Mouse (Mus musculus): ENCODE data around the gene Lrrc1. TPM values are rescaled to one million over a fixed set of nuclear protein-coding genes. Genes with fewer than 3 reads are reported as not detected.

Lrrc1 gene
- polyA plus RNA-seq, 1 experiment from 2014 or later = 15.5 TPM

DNA sequence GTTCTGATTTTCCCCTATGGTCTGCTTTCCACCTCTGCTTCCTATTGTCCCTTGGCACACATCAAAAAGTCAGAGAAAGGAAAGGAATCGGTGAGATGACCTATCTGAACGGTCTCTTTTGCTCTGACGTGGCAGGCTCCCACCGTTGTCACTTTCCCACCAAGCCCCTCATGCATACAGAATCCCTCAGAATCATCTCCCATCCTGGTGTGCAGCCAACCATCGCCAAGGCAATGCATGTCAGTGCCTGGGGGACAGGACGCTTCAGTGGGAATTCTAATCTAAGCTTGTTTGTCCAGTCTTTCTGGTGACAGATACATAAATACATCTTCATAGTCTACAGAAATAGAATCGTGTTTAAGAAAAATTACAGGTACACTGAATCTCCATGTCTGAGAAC is 64.7 kb downstream of the Lrrc1 start:
- H3K36me3 ChIP-seq (ENCODE audit: insufficient read depth, low read length) = no peaks in the 10 kb centered on the region
- H3K4me3 ChIP-seq (ENCODE audit: low read depth, low read length) = no peak overlapping the region
- no peak overlapping the region for H3K4me2 ChIP-seq (replicated peaks; ENCODE audit: low read depth, low read length)
- ATAC-seq (no peak), DNase-seq (ENCODE audit: low spot score) (no peak)
- no peak overlapping the region for H3K27ac ChIP-seq (ENCODE audit: low read length)
- no peaks in the 10 kb centered on the region for H3K27me3 ChIP-seq (replicated peaks; ENCODE audit: insufficient read depth, low read length)
- no peaks in the 10 kb centered on the region for H3K9me3 ChIP-seq (ENCODE audit: low read length)
- H3K9ac ChIP-seq (replicated peaks; ENCODE audit: low read depth) = no peak overlapping the region
- peaks cover 15% of the 10 kb centered on the region; the same call in 1 of the 2 replicates for H3K4me1 ChIP-seq (ENCODE audit: insufficient read depth, low read depth, low read length)
- WGBS = 80% methylated on average over 7 of the region's 7 CpGs
- TF ChIP-seq EP300 (IDR thresholded peaks at IDR 0.05) (no peak), CTCF (IDR thresholded peaks at IDR 0.05) (no peak)

- no peak overlapping the region for H3K9ac ChIP-seq (replicated peaks; ENCODE audit: low read depth)
- no peak overlapping the region for H3K4me3 ChIP-seq (ENCODE audit: low read depth, low read length)
- TF ChIP-seq EP300 (IDR thresholded peaks at IDR 0.05) (no peak), CTCF (IDR thresholded peaks at IDR 0.05) (no peak)
- peaks cover 15% of the 10 kb centered on the region; the same call in 1 of the 2 replicates for H3K4me1 ChIP-seq (ENCODE audit: insufficient read depth, low read depth, low read length)
- H3K9me3 ChIP-seq (ENCODE audit: low read length) = no peaks in the 10 kb centered on the region
- WGBS = 87% methylated on average over 10 of the region's 10 CpGs
- no peak overlapping the region for H3K27ac ChIP-seq (ENCODE audit: low read length)
- no peaks in the 10 kb centered on the region for H3K36me3 ChIP-seq (ENCODE audit: insufficient read depth, low read length)
- DNase-seq (ENCODE audit: low spot score) (no peak), ATAC-seq (no peak)
- H3K4me2 ChIP-seq (replicated peaks; ENCODE audit: low read depth, low read length) = no peak overlapping the region
- H3K27me3 ChIP-seq (replicated peaks; ENCODE audit: insufficient read depth, low read length) = no peaks in the 10 kb centered on the region
These were observed 66.3 kb downstream of the Lrrc1 start for GRCm38 (mm10) chr9:77478166-77478920.

DNA sequence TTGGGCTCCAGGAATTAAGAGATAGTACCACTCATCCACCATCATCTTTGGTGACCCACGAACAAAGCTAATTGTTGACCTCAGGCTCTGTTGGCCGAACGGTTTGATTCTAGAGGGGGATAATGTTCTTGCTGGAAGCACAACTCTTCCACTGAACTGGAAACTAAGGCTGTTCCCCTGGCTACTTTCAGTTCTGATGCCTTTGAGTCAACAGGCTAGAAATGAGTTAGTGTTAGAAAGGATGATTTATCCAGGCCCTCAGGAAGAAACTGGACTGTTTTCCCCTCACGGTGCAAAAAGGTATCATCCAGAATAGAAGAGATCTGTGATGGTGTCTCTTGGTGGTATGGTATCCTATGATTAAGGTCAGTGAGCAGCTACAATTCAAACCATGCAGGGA is 70.1 kb downstream of the Lrrc1 start:
- ATAC-seq (no peak), DNase-seq (ENCODE audit: low spot score) (no peak)
- no peaks in the 10 kb centered on the region for H3K36me3 ChIP-seq (ENCODE audit: insufficient read depth, low read length)
- WGBS = 95% methylated on average over 4 of the region's 4 CpGs
- H3K9me3 ChIP-seq (ENCODE audit: low read length) = no peaks in the 10 kb centered on the region
- H3K27ac ChIP-seq (ENCODE audit: low read length) = no peak overlapping the region
- TF ChIP-seq EP300 (IDR thresholded peaks at IDR 0.05) (no peak), CTCF (IDR thresholded peaks at IDR 0.05) (no peak)
- no peaks in the 10 kb centered on the region for H3K27me3 ChIP-seq (replicated peaks; ENCODE audit: insufficient read depth, low read length)
- no peak overlapping the region for H3K9ac ChIP-seq (replicated peaks; ENCODE audit: low read depth)
- H3K4me3 ChIP-seq (ENCODE audit: low read depth, low read length) = no peak overlapping the region
- H3K4me2 ChIP-seq (replicated peaks; ENCODE audit: low read depth, low read length) = no peak overlapping the region
- H3K4me1 ChIP-seq (ENCODE audit: insufficient read depth, low read depth, low read length) = no peaks in the 10 kb centered on the region

GRCm38 (mm10) chr9:77472557-77472956 is 72.1 kb downstream of the Lrrc1 start:
- Histone ChIP-seq H3K4me2 (replicated peaks; ENCODE audit: low read depth, low read length) (no peak overlapping the region), H3K27me3 (replicated peaks; ENCODE audit: insufficient read depth, low read length) (no peaks in the 10 kb centered on the region), H3K36me3 (ENCODE audit: insufficient read depth, low read length) (no peaks in the 10 kb centered on the region; the same call in 1 of the 2 replicates), H3K27ac (ENCODE audit: low read length) (no peak overlapping the region), H3K4me3 (ENCODE audit: low read depth, low read length) (no peak overlapping the region), H3K9ac (replicated peaks; ENCODE audit: low read depth) (no peak overlapping the region), H3K9me3 (ENCODE audit: low read length) (no peaks in the 10 kb centered on the region), H3K4me1 (ENCODE audit: insufficient read depth, low read depth, low read length) (no peaks in the 10 kb centered on the region)
- TF ChIP-seq CTCF (IDR thresholded peaks at IDR 0.05) (no peak), EP300 (IDR thresholded peaks at IDR 0.05) (no peak)
- DNase-seq (ENCODE audit: low spot score) (no peak), ATAC-seq (no peak)
- WGBS = 47% methylated on average over 8 of the region's 8 CpGs

DNA sequence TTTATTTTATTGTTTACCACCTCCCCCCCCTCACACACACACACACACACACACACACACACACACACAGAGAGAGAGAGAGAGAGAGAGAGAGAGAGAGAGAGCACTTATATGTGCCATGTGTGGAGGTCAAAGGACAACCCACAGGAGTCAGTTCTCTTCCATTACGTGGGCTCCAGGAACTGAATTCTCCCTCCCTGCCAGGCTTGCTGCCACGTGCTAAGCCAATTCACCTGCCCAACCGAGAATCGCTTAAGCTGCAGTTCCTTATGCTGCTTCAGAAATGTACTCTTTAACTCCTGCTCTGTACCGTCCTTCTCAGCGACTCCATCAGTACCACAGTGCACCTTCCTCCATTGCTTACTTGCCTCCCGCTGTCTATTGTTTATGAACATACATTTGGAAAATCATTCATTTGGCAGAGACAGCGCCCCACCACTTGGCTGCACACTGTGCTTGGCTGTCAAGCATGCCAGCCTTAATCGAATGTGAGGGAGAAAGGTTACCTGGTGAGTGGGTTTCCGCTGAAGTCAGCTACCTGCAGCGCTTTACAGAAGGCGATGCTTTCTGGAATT is 72.9 kb downstream of the Lrrc1 start:
- TF ChIP-seq EP300 (IDR thresholded peaks at IDR 0.05) = no peak
- no peak for TF ChIP-seq CTCF (IDR thresholded peaks at IDR 0.05)
- 86% methylated on average over 12 of the region's 12 CpGs for WGBS
- Histone ChIP-seq H3K9ac (replicated peaks; ENCODE audit: low read depth) (no peak overlapping the region), H3K36me3 (ENCODE audit: insufficient read depth, low read length) (no peaks in the 10 kb centered on the region; the same call in 1 of the 2 replicates), H3K4me1 (ENCODE audit: insufficient read depth, low read depth, low read length) (no peaks in the 10 kb centered on the region), H3K27me3 (replicated peaks; ENCODE audit: insufficient read depth, low read length) (no peaks in the 10 kb centered on the region), H3K4me3 (ENCODE audit: low read depth, low read length) (no peak overlapping the region), H3K4me2 (replicated peaks; ENCODE audit: low read depth, low read length) (no peak overlapping the region), H3K9me3 (ENCODE audit: low read length) (no peaks in the 10 kb centered on the region), H3K27ac (ENCODE audit: low read length) (no peak overlapping the region)
- ATAC-seq = no peak
- no peak for DNase-seq (ENCODE audit: low spot score)

- ATAC-seq (peak; percentile 56; the same call in 1 of the 2 replicates), DNase-seq (ENCODE audit: low spot score) (peak; percentile 44)
- TF ChIP-seq EP300 (IDR thresholded peaks at IDR 0.05) (no peak), CTCF (IDR thresholded peaks at IDR 0.05) (no peak)
- Histone ChIP-seq H3K9ac (replicated peaks; ENCODE audit: low read depth) (no peak overlapping the region), H3K27ac (ENCODE audit: low read length) (no peak overlapping the region), H3K4me3 (ENCODE audit: low read depth, low read length) (no peak overlapping the region), H3K4me1 (ENCODE audit: insufficient read depth, low read depth, low read length) (no peaks in the 10 kb centered on the region), H3K27me3 (replicated peaks; ENCODE audit: insufficient read depth, low read length) (no peaks in the 10 kb centered on the region), H3K4me2 (replicated peaks; ENCODE audit: low read depth, low read length) (no peak overlapping the region), H3K36me3 (ENCODE audit: insufficient read depth, low read length) (no peaks in the 10 kb centered on the region; the same call in 1 of the 2 replicates), H3K9me3 (ENCODE audit: low read length) (no peaks in the 10 kb centered on the region)
- 65% methylated on average over 20 of the region's 20 CpGs for WGBS
These were observed 74.7 kb downstream of the Lrrc1 start for GRCm38 (mm10) chr9:77469791-77470607.

Data from lung, postnatal 0 days (tissue).